In the genomic region with DNA sequence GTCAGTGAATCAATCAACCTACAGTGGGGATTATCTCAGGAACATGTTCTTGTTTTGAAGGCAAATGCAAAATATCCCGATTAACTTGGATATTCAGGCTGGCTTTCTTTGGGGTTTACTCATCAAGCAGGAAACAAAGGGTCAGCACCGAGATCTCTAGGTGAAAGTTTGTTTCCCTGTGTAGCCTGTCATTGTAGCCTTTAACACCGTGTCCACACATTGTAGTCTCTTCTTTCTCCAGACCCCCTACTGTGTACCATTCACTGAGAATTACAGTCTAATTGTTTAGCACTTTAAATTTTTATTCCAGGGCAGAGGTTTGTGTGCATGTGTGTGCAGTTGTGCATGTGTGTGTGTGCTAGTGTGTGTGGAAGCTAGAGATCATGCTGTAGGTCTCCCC, we compare ENCODE assay signal across 19 mouse cellular contexts. TPM values are rescaled to one million over a fixed set of nuclear protein-coding genes. Genes with fewer than 3 reads are reported as not detected.
DNase-seq lines count a peak whose midpoint lies in the region; ATAC-seq lines count a peak whose summit lies in the region.
"Had no signal": no experiment of that assay in that cellular context is flagged by ENCODE, and none has a peak within 500 bp of the region (broad histone marks: within the 10 kb centered on the region; RNA-seq: fewer than 3 reads in every experiment).

No protein-coding gene starts in this region.

- H3K9ac ChIP-seq in heart, embryonic 11.5 days (ENCODE audit: low read depth, low read length) = no peak overlapping the region
- H3K9ac ChIP-seq in hindbrain, embryonic 11.5 days (ENCODE audit: low read depth, low read length) = no peak overlapping the region
- H3K9ac ChIP-seq in hindbrain, embryonic 12.5 days = no peak overlapping the region
- no peak overlapping the region for H3K9ac ChIP-seq in embryonic facial prominence, embryonic 13.5 days
- no peak overlapping the region for H3K9ac ChIP-seq in liver, embryonic 11.5 days (ENCODE audit: low read depth, low read length)
- H3K9ac ChIP-seq: embryonic facial prominence, embryonic 15.5 days; hindbrain, embryonic 15.5 days had no signal

- no peaks in the 10 kb centered on the region for H3K9me3 ChIP-seq in heart, embryonic 10.5 days
- H3K9me3 ChIP-seq in heart, embryonic 11.5 days (replicated peaks; ENCODE audit: control insufficient read depth, low read length) = no peaks in the 10 kb centered on the region
- no peaks in the 10 kb centered on the region for H3K9me3 ChIP-seq in hindbrain, embryonic 11.5 days (ENCODE audit: control insufficient read depth, low read length)
- H3K9me3 ChIP-seq in hindbrain, embryonic 12.5 days (replicated peaks) = no peaks in the 10 kb centered on the region
- H3K9me3 ChIP-seq in embryonic facial prominence, embryonic 13.5 days = no peaks in the 10 kb centered on the region
- no peaks in the 10 kb centered on the region for H3K9me3 ChIP-seq in liver, embryonic 11.5 days (ENCODE audit: control insufficient read depth, low read length)
- H3K9me3 ChIP-seq: embryonic facial prominence, embryonic 15.5 days; hindbrain, embryonic 15.5 days had no signal

- peaks cover 32% of the 10 kb centered on the region for H3K4me1 ChIP-seq in heart, embryonic 10.5 days
- peaks cover 21% of the 10 kb centered on the region for H3K4me1 ChIP-seq in heart, embryonic 11.5 days (ENCODE audit: control insufficient read depth, insufficient read depth, low read length)
- peaks cover 10% of the 10 kb centered on the region for H3K4me1 ChIP-seq in hindbrain, embryonic 11.5 days (replicated peaks; ENCODE audit: control insufficient read depth, insufficient read depth, low read length)
- peaks cover 32% of the 10 kb centered on the region for H3K4me1 ChIP-seq in hindbrain, embryonic 12.5 days
- peaks cover 36% of the 10 kb centered on the region for H3K4me1 ChIP-seq in embryonic facial prominence, embryonic 13.5 days
- peaks cover 2% of the 10 kb centered on the region; the same call in 1 of the 2 replicates for H3K4me1 ChIP-seq in liver, embryonic 11.5 days (replicated peaks; ENCODE audit: control insufficient read depth, insufficient read depth, low read length)

- no peaks in the 10 kb centered on the region for H3K27me3 ChIP-seq in heart, embryonic 10.5 days (ENCODE audit: insufficient read depth, poor library complexity, severe bottlenecking)
- no peaks in the 10 kb centered on the region for H3K27me3 ChIP-seq in heart, embryonic 11.5 days (ENCODE audit: control insufficient read depth, insufficient read depth, low read length)
- H3K27me3 ChIP-seq in hindbrain, embryonic 11.5 days (ENCODE audit: control insufficient read depth, insufficient read depth, low read length) = no peaks in the 10 kb centered on the region
- no peaks in the 10 kb centered on the region for H3K27me3 ChIP-seq in hindbrain, embryonic 12.5 days
- H3K27me3 ChIP-seq in embryonic facial prominence, embryonic 13.5 days = no peaks in the 10 kb centered on the region
- no peaks in the 10 kb centered on the region for H3K27me3 ChIP-seq in liver, embryonic 11.5 days (replicated peaks; ENCODE audit: control insufficient read depth, insufficient read depth, low read length)
- H3K27me3 ChIP-seq: embryonic facial prominence, embryonic 15.5 days; hindbrain, embryonic 15.5 days had no signal

- no peak overlapping the region for H3K4me3 ChIP-seq in heart, embryonic 10.5 days
- H3K4me3 ChIP-seq in heart, embryonic 11.5 days (ENCODE audit: low read depth, low read length) = no peak overlapping the region
- no peak overlapping the region for H3K4me3 ChIP-seq in hindbrain, embryonic 11.5 days (ENCODE audit: low read depth, low read length)
- no peak overlapping the region for H3K4me3 ChIP-seq in hindbrain, embryonic 12.5 days
- H3K4me3 ChIP-seq in embryonic facial prominence, embryonic 13.5 days = no peak overlapping the region
- H3K4me3 ChIP-seq in liver, embryonic 11.5 days (ENCODE audit: low read depth, low read length) = no peak overlapping the region
- H3K4me3 ChIP-seq: embryonic facial prominence, embryonic 15.5 days; erythroblast, embryonic 14.5 days; heart, adult 2 months; hindbrain, embryonic 15.5 days had no signal

- H3K4me2 ChIP-seq in heart, embryonic 11.5 days = no peak overlapping the region
- no peak overlapping the region for H3K4me2 ChIP-seq in hindbrain, embryonic 11.5 days (replicated peaks; ENCODE audit: low read depth, low read length)
- H3K4me2 ChIP-seq in hindbrain, embryonic 12.5 days (replicated peaks) = no peak overlapping the region
- H3K4me2 ChIP-seq in embryonic facial prominence, embryonic 13.5 days = no peak overlapping the region
- H3K4me2 ChIP-seq in liver, embryonic 11.5 days = no peak overlapping the region
- H3K4me2 ChIP-seq: embryonic facial prominence, embryonic 15.5 days; hindbrain, embryonic 15.5 days had no signal

- WGBS in heart, embryonic 10.5 days = 30% methylated on average over 3 of the region's 3 CpGs
- 22% methylated on average over 3 of the region's 3 CpGs for WGBS in heart, embryonic 11.5 days (ENCODE audit: insufficient replicate concordance)
- 7% methylated on average over 3 of the region's 3 CpGs for WGBS in hindbrain, embryonic 11.5 days
- 10% methylated on average over 3 of the region's 3 CpGs for WGBS in hindbrain, embryonic 12.5 days
- 18% methylated on average over 3 of the region's 3 CpGs for WGBS in embryonic facial prominence, embryonic 13.5 days
- WGBS in liver, embryonic 11.5 days = 46% methylated on average over 3 of the region's 3 CpGs

- no peak for DNase-seq in heart, embryonic 10.5 days (ENCODE audit: low spot score)
- DNase-seq in hindbrain, embryonic 11.5 days (ENCODE audit: low spot score) = no peak
- peak; percentile 51 for DNase-seq in R1 (ENCODE audit: low read depth, low spot score)
- no peak for DNase-seq in liver, embryonic 11.5 days (ENCODE audit: low spot score)
- DNase-seq: adrenal gland, adult 2 months; adrenal gland, postnatal 25 days; cerebellum, adult 18-20 months; cerebellum, adult 9-11 months; cerebellum, postnatal 36 days; gastrocnemius, postnatal 14 days; heart, adult 2 months had no signal

- ATAC-seq in heart, embryonic 11.5 days (replicated peaks; ENCODE audit: insufficient number of reproducible peaks, low FRiP score, low TSS enrichment) = no peak
- no peak for ATAC-seq in hindbrain, embryonic 11.5 days (ENCODE audit: low FRiP score)
- ATAC-seq in hindbrain, embryonic 12.5 days (ENCODE audit: low FRiP score) = no peak
- ATAC-seq in embryonic facial prominence, embryonic 13.5 days (ENCODE audit: insufficient number of reproducible peaks, insufficient read depth, low FRiP score, low TSS enrichment, low read depth) = no peak
- ATAC-seq in liver, embryonic 11.5 days (replicated peaks; ENCODE audit: low FRiP score) = no peak
- ATAC-seq: forebrain, embryonic 16.5 days; intestine, embryonic 16.5 days had no signal

- H3K27ac ChIP-seq in heart, embryonic 10.5 days = peak overlapping the region; percentile 57; the same call in 1 of the 2 replicates
- no peak overlapping the region; the same call in 1 of the 2 replicates for H3K27ac ChIP-seq in heart, embryonic 11.5 days (ENCODE audit: low read depth, low read length)
- H3K27ac ChIP-seq in hindbrain, embryonic 11.5 days (ENCODE audit: low read depth, low read length) = peak overlapping the region; percentile 21; the same call in 1 of the 2 replicates
- H3K27ac ChIP-seq in hindbrain, embryonic 12.5 days = no peak overlapping the region
- H3K27ac ChIP-seq in embryonic facial prominence, embryonic 13.5 days = 0 out of 2 replicates have a peak overlapping the region, but pooled peaks have one; percentile 11
- no peak overlapping the region for H3K27ac ChIP-seq in liver, embryonic 11.5 days (ENCODE audit: low read depth, low read length)
- H3K27ac ChIP-seq: heart, adult 2 months; hindbrain, embryonic 15.5 days had no signal

- H3K36me3 ChIP-seq in heart, embryonic 10.5 days = peaks cover 8% of the 10 kb centered on the region
- H3K36me3 ChIP-seq in heart, embryonic 11.5 days (ENCODE audit: control insufficient read depth, insufficient read depth, low read length) = no peaks in the 10 kb centered on the region
- H3K36me3 ChIP-seq in hindbrain, embryonic 11.5 days (ENCODE audit: control insufficient read depth, insufficient read depth, low read length) = no peaks in the 10 kb centered on the region
- H3K36me3 ChIP-seq in hindbrain, embryonic 12.5 days = no peaks in the 10 kb centered on the region
- no peaks in the 10 kb centered on the region for H3K36me3 ChIP-seq in embryonic facial prominence, embryonic 13.5 days
- H3K36me3 ChIP-seq in liver, embryonic 11.5 days (ENCODE audit: control insufficient read depth, insufficient read depth, low read length) = no peaks in the 10 kb centered on the region
- H3K36me3 ChIP-seq: embryonic facial prominence, embryonic 15.5 days; hindbrain, embryonic 15.5 days had no signal

RNA-seq across cellular contexts. Expression of gene Prtg, which starts 19.3 kb away (rescaled TPM):
- polyA plus RNA-seq in heart, embryonic 10.5 days (2016; fragmentation: Nextera tagmentation; extraction: Ambion mirVana) = 7.6 and 11.1 TPM in 2 replicates
- 3.2 and 4.3 TPM in 2 replicates for polyA plus RNA-seq in heart, embryonic 11.5 days (2014; fragmentation: Nextera tagmentation; extraction: Ambion mirVana)
- polyA plus RNA-seq in hindbrain, embryonic 11.5 days (2014; fragmentation: Nextera tagmentation; extraction: Ambion mirVana) = 4.7 and 5.4 TPM in 2 replicates
- polyA plus RNA-seq in hindbrain, embryonic 12.5 days (2016; fragmentation: Nextera tagmentation; extraction: Ambion mirVana) = 2.1 and 2.2 TPM in 2 replicates
- polyA plus RNA-seq in embryonic facial prominence, embryonic 13.5 days (2015; fragmentation: Nextera tagmentation; extraction: Ambion mirVana) = 1.3 and 1.8 TPM in 2 replicates
- polyA plus RNA-seq in liver, embryonic 11.5 days (2014; fragmentation: Nextera tagmentation; extraction: Ambion mirVana) = 1.7 TPM in 2 replicates
- polyA plus RNA-seq: erythroblast, embryonic 14.5 days had no signal

Comparison
In these comparisons a context has a peak if more than half of its experiments do, and no peak if none do; other contexts are left out.
1. H3K27ac ChIP-seq: peak in heart, embryonic 10.5 days (single experiment), hindbrain, embryonic 11.5 days (single experiment) and embryonic facial prominence, embryonic 13.5 days (single experiment); none in heart, embryonic 11.5 days (single experiment), hindbrain, embryonic 12.5 days (single experiment) and liver, embryonic 11.5 days (single experiment).